Mouse (Mus musculus) layer of hippocampus, adult 18-20 months (tissue): ENCODE results near the gene Dbnl. TPM values are rescaled to one million over a fixed set of nuclear protein-coding genes. Genes with fewer than 3 reads are reported as not detected.
"Not testable (repeated sequence)": the region's sequence is repeated elsewhere in the genome, so short reads cannot be mapped to it uniquely, and the experiment has no call there.

Experiments used
- DNase-seq, 2 experiments: peaks; one replicate each; pipeline ENCODE4 v3.0.0; 2022; ENCODE audit warnings: low spot score in 2 of 2
- total RNA-seq, 2 experiments: library from RNA; stranded (reverse); gene quantifications; 2 replicates each; pipeline ENCODE4 v1.2.3; 2021

Gene Dbnl
- total RNA-seq, 2 experiments from 2014 or later, result 76.9 to 81.5 TPM

DNA sequence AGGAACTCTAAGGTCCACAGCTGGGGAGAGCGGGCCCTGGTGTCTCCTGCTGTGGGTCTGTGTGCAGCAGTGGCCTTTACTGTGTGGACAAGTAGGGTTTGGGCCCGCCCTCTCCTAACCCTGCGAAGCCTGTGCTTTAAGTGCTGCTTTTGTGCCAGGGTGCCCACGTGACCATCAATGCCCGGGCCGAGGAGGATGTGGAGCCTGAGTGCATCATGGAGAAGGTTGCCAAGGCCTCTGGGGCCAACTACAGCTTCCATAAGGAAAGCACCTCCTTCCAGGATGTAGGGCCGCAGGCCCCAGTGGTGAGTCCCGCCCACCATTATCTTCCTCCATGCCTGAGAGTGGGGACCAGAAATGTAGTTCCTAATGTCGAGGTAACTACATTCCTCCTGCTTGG lies 7.0 kb downstream of the Dbnl start:
- no peak for DNase-seq

DNA sequence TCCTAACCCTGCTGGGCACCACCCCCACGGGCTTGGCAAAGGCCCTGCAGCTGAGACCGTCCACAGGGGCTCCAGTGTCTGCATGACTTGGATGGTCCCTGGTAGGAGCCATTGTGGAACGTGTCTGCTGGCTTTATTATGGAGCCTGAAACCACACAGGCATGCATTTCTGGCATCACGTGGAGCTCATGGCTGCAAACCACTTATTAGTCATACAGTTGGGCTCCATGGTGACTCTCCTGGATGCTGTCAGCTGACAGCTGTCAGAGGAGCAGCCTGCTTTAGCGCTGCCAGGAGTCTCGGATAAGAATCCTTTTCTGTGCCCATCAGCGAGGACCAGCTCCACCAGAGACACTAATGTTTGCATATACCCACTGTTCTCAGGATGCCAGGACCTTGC lies 7.4 kb downstream of the Dbnl start:
- peak; percentile 74 to 86 for DNase-seq

DNA sequence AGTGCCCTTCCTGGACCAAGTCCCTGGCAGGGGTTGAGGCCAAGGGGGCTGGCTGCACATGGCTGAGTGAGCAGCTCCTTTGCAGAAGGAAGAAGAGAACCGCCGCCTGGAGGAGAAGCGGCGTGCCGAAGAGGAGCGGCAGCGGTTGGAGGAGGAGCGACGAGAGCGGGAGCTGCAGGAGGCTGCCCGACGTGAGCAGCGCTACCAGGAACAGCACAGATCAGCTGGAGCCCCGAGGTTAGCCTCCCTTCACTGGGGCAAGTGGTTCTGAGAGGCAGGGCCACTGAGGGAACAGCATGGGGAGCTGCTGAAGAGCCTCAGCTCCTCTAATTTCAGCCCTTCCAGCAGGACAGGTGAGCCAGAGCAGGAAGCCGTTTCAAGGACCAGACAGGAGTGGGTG lies 8.7 kb downstream of the Dbnl start:
- no peak for DNase-seq

DNA sequence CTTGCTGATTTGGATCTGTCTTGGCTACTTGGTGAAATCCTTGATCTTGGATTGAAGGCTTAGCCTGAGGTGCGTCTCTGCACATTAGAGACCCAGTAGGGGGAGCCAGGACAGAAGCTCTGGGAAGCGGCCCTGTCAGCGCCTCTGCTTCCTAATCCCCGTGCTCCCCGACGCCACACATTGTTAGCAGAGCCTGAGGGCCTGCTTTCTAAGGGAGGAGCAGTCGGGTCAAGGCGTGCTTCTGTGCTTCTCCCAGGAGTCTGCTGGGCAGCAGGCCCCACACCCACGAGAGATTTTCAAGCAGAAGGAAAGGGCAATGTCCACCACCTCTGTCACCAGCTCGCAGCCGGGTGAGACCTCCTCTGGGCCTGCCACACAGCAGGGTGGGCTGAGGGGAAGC lies 9.1 kb downstream of the Dbnl start:
- no peak for DNase-seq

DNA sequence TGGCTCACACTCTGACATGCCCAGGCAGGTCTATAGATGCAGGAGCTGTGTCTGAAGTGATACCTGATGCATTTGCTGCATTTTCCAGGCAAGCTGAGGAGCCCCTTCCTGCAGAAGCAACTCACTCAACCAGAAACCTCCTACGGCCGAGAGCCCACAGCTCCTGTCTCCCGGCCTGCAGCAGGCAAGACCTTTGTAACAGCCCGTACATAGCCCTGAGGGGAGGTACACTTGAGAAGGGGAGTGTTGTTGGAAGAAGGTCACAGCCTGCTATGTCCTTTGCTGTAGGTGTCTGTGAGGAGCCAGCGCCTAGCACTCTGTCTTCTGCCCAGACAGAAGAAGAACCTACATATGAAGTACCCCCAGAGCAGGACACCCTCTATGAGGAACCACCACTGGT lies 9.6 kb downstream of the Dbnl start:
- DNase-seq, result no peak

DNA sequence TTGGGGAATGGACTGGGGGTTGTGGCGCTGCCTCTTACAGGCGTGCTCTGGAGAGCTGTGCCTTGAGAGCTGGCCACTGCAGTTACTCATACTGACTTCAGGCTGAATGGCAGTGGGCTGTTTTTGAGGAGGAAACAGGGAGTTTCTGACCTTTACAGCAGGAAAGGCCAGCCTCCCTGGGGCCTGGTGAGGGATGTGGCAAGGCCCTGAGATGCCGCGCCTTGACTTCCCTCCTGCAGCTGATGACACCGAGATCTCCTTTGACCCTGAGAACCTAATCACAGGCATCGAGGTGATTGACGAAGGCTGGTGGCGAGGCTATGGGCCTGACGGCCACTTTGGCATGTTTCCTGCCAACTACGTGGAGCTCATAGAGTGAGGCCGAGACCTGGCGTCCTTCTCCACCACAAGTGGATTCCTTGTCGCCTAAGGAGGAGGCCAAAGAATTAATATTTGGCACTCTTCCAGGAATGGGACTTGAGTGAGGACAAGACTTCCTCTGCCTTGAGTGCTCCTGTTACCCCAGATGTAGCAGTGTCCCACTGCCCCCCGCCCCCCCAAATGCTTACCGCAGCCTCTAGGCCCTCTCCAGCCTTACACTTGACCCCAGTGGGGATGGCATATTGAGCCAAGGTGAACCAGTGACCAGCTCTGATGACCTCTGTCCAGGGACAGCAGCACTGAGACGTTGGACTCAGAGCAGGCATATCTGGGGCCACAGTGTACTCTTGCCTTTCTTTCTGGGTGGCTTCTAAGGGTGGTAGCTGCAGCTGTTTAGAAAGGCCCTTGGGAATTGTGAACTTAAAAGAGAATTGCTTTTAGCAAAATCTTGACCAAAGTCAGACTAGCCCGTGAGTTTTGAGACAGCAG lies 11.6 kb downstream of the Dbnl start:
- DNase-seq, result no peak

DNA sequence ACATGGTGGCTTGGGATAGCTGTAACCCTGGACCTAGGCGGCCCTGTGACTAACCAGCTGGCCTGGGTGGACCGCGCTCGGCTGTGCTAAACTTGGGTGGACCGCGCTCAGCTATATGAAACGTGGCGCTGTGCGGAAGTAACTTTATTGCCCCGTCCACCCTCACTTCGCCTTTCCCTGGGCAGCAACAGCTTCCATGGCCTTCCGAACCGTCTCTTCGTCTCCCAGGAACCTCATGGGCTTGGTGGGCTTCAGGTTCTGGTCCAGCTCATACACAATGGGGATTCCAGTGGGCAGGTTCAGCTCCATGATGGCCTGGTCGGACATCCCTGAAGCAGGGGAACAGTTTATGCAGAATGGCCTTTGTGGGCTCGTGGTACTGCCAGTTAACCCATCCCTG lies 13.2 kb downstream of the Dbnl start:
- DNase-seq, result no peak

DNA sequence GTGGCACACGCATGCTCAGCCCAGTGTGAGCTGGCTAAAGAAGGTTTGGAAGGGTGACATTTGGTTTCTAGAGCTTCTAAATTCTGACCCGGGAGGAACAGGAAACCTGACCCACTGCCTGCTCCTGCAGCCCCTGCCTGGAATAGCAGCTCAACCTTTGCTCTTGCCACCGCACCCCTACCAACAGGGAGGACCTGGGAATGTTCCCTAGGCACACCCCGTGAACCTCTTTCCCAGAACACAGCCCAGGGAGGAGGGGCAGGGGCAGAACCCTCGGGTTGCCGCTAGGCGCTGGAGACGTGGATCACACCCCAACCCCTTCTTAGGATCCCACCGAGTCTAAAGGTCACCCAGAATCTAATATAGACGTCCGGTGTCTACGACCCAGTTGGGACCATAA lies 13.7 kb downstream of the Dbnl start:
- DNase-seq, result no peak

DNA sequence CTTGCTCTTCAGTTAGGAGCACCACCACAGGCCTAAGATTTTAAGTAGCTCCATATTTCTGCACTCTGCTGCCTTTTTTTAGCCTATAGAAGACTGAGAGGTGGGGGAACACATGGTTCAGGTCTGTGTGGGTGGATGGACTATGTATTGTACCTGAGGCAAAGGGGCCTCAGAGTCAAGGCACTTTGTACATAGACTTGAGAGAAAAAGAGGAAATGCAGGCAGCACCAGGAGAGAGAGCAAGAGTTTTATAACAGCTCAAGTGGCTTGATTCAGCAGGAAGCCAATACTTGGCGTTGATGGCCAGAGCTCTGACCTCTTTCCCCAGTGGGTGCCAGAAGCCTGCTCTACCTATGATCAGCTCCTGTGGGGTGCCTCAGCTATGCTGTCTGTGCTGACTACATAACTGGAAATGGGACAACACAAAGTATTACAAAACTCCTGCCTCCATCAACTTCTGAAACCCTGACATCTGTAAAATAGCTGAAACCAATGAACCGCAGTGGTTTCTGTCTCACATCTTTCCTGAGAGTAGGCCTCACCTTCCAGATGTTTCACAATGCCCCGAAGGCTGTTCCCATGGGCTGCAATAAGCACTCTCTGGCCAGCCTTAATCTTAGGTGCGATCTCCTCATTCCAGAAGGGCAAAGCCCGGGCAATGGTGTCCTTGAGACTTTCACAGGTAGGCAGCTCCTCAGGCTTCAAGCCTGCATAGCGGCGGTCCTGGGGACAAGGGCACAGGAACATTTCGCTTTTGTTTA lies 14.3 kb downstream of the Dbnl start:
- no peak for DNase-seq

DNA sequence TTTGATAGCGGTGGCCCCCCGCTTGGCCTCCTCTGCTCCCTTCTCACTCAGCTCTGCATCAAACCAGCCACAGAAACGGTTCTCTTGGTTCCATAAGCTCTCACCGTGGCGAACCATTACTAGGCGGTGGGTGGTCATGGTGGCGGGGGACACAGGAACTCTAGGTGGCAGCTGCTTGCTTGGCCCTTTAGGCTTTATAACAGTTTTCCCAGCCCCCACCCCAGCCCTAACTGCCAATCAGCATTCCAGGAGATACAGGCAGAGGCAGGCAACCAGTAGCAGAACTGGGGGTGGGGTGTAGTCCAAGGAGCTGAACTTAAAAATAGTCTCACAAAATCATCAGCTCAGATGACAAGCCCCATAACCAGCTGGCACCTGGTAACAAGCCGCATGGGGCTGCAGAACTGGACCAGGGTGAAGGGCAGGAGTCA lies 15.3 kb downstream of the Dbnl start, which contains the start of gene Pgam2:
TSS of gene Pgam2 (minus strand) at position 183 of the 431 bp plus-strand sequence.
- peak; percentile 36 to 41 for DNase-seq

DNA sequence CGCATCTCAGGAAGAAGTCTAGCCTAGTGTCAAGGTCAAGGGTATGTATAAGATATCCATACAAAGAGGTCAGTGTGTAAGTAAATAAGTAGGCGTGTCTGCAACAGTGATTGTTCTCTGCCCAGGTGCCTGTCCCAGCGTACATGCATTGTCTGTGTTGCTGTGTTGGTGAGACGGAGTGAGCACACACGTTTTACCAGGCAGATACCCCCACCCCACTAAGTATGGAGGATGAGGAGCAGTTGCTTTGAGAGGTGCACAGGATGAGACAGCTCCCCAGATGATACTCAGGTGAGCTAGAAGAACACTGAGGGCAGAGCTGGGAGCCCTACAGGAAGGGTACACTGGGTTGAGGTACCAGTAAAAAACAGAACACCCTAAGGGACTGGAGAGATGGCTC lies 15.9 kb downstream of the Dbnl start:
- no peak for DNase-seq

DNA sequence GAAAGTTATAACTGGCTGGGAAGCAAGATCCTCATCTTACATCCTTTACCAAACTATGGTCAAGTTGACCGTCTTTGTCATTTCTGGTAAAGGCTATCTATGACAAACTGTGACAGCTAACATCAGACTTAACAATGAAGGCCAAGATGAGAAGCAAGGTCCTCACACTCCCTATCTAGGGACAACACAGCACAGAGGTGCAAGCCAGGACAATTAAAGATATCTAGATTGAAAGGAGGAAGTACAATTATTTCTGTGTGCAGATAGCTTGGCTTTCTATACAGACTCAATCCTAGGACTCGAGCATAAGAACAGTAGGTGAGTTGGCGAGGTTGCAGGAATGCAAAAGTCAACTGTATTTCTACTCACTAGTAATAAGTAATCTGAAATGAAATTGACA lies 17.4 kb downstream of the Dbnl start:
- no peak for DNase-seq

DNA sequence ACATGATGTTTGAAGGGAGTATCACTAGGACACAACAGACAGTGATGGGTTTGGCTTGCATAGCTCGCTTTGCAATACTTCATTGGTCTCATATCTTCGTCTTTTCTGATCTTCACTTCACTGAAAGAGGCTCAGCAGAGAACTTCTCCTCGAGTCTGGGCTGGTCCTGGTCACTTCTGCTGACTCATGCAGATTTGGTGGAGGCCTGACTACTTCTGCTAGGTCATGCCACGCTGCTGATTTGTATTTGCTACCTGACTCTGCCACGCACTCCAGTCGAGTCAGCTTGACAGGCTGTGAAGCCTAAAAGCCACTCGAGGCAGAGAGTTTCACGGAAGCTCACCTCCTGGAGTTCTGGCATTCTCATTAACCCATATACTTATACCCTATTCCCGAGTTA lies 19.7 kb downstream of the Dbnl start:
- no peak for DNase-seq

DNA sequence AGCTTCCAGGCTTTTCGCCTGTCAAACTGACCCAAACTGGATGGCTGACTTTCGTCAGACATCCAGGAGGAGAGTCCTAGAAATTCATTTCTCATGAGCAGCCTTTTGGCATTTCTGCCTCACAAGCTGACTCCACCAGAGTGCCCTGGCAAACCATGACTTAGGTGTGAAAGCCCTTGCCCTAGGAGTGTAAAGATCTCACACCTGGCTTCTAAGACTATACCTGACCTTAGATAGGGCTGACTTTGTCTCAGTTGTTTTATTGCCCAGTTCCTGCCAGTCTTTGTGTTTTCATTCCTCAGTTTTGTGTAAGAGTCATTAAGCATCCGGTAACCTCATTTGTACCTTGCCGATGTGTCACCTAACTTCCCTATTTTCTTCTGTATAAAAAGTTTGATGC lies 21.2 kb downstream of the Dbnl start:
- not testable (repeated sequence) for DNase-seq

DNA sequence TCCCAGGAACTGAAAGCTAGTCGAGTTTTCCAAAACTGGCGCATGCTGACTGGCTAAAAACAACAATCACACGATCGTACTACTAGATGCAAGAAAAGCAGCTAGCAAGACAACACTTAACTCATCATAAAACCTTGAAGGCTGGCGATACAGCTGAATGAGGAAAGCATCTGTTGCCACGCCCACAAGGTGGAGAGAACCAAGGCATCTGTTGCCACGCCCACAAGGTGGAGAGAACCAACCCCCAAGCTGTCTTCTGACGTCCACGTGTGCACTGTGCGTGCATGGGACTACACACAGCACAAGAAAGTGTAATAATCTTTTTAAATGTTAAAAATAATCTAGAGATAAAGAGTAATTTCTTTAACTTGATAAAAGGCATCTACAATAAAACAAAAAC lies 25.1 kb downstream of the Dbnl start:
- no peak for DNase-seq

DNA sequence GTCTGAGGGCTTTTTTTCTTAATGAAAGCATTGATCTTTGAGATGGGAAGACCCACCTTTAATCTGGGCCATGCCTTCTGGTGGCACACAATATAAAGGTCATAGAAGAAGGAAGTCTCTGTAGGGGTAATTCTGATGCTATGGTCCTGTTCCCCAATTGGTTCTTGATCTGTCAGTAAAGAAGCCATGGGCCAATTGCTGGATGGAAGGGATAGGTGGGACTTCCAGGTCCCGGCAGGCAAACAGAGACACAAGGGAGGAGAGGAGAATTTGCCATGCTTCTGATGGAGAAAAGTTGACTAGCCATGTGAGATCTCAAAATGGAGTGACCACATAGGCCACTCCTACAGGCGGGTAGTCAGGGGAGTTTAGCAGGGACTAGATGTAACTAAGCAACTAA lies 30.9 kb downstream of the Dbnl start:
- no peak for DNase-seq

DNA sequence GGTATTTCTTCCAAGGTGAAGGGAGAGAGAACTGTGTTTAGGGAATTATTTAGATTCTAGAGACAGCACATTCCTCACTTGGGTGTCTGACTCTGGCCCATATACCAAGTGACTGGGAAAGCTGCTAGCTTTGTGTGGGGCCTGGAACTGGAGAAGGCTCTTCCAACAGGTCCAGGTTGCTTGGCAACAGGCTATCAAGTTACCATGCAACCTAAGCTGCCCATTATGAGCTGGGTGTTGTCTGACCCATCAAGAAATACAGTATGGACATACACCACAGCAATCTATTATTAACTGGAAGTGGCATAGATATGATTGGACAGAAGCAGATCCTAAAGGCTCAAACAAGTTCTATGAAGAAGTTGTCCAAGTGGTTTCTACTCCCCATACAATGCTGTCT lies 37.1 kb downstream of the Dbnl start:
- no peak for DNase-seq

DNA sequence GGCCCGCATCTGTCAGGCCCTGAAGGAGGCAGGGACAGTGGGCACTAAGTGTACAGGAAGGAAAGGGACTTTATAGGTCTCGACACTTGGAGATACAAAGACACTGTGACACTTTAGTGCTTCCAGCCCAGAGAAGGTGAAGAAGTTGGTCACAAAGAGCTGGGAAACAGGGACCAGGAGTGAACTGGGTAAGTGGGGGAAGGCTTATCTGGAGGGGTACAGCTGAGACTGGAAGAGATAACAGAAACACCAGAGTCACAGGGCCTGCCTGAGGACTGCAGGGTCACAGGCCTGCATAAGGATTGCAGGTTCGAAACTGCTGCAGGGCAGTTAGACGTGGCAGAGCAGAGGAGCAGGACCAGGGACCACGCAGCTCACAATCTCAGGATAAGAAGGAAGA lies 39.6 kb downstream of the Dbnl start:
- no peak for DNase-seq

DNA sequence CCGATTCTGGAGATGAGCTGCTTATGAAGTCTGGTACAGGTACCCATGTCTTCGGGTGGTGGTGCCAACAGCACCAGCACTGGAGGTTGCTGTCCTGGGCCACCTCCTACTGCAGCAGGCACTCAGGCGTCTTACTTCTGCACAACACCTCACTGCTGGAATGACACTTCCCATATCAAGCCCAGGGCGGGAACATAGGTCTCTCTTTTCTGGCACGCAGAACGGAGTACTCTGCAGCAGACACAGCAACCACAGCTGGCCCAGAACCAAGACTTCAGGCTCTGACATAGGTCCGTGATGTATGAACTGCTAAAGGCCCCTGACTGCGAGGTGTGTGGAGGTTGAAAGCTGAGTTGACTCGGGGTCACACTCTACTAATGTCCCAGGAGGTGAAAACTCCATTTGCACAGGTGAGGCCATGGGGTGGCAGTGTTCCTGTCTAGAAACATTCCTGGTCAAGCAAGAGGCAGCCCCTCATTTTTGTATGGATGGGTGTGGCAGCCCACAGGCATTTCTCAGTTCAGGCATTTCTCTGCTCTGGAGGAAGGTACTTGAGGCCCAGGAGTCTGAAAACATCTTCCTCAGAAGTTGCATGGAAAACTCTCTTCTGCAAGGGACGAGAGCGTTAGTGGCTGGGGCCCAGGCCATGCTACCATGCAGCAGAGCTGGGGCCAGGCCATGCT lies 40.4 kb downstream of the Dbnl start:
- DNase-seq, result no peak

DNA sequence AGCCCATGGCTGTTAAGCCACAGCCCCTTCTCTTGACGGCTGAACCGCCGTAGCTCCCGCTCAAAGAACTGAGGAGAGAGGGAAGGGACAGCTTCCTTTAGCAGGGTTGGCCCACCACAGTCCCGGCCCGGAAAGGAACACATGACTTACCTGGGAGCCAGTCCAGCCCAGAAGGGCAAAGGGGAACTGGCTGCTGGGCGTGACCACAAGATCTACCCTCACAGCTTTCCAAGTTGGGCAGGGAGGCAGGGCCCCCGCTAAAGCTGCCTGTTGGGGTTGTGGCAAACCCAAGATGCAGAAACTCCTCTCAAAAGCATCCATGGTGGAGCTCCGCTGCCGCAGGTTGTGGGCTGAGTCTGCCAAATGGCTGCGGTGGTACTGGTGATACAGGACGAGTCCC lies 41.0 kb downstream of the Dbnl start:
- no peak for DNase-seq

DNA sequence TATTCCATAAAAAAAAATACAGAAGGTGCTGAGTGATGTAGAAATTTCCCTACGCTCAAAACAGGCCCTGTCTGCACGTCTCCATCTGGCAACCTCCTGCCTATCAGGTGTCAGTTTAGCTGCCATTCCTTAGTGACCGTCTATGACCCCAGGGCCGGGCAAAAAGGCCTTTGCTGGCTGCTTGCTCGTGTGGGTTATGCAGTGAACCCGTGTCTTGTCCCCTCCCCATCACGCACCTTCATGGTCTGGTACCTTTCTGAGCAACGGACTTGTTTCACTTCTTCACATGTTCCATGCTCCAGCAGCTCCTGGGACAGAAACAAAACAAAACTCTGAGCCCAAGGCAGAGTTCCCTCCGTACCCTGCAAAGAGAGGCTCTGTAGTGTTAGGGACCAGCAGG lies 46.2 kb downstream of the Dbnl start:
- DNase-seq, result no peak

DNA sequence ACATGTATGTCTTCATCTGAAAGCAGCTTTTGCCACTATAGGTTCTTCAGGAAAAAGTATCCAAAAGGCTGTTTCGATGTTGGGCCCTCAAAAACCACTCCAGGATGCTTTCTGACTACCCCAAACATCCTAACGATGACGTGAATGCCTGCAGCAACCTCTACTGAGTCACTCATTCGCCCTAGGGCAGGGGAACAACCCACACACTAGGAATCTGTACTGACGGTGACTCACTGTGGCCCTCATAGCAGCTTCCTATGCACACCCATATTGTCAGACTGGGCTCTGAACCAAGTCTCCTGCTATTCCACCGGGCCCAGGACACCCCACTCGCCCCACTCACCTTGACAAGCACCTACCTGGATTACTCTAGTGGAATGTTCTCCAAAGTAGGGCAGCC lies 46.8 kb downstream of the Dbnl start:
- DNase-seq, result no peak
